Mouse (Mus musculus) spleen, adult 2 months (tissue): ENCODE results near the gene Cct3.

Source experiments
- CTCF ChIP-seq: fragments of 200-500 bp; IDR thresholded peaks from 2 replicates; pipeline ENCODE4 v1.5.1; 2011; ENCODE audit warnings: mild to moderate bottlenecking, inconsistent platforms; ENCODE audit not compliant: insufficient read depth, insufficient read length, insufficient replicate concordance; ENCODE audit errors: extremely low read depth
- POLR2A ChIP-seq: fragments of 200-500 bp; IDR thresholded peaks from 2 replicates; pipeline ENCODE4 v1.6.1; 2011; ENCODE audit warnings: low read depth, low read length, inconsistent platforms

DNA sequence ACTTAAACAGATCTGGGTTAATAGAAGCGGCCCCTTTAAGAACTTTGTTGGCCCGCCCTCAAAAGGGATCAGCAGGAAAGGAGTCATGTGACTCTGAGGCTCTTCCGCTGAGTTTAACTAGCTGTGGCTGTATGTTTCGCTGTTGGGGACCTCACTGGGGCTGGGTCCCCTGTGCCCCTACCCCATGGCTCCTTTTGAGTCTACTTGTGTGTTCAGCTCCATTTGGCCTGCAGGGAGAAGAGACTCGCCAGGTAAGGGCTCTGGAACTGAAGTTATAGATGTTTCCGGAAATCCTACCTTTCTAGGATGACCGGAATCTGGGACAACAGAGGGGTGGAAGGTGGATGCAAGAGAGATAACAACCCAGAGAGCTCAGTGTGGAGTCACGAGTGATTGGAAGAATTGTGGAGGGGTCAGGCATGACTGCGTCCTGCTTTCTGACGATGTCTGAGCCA lies 28.1 kb downstream of the Cct3 start, which contains the start of gene Glmp:
- no peak for TF ChIP-seq CTCF
- TF ChIP-seq POLR2A = no peak; the same call in 1 of the 2 replicates
